Comparison of ENCODE assay signal across 43 mouse cellular contexts in the genomic region with DNA sequence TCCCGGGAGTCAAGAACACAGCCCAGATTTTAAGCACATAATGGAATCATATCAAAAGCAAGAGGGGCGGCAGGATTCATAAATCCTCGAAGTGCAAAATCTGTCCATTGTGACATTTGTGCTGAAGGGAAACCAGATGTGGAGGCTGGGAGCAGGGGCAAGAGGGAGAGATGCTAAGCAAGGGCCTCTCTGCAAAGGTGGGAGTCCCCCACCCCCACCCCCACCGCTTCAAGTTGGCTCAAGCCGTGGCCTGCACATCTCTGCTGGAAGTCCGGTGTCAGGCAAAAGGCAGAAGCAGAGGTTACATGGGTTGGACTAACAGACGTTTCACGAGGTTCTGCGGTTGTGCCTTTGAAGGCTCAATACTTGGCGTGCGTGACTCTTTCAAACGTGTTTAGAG. TPM values are rescaled to one million over a fixed set of nuclear protein-coding genes. Genes with fewer than 3 reads are reported as not detected.
DNase-seq lines count a peak whose midpoint lies in the region; ATAC-seq and TF ChIP-seq lines count a peak whose summit lies in the region.
"Had no signal": no experiment of that assay in that cellular context is flagged by ENCODE, and none has a peak within 500 bp of the region (broad histone marks: within the 10 kb centered on the region; RNA-seq: fewer than 3 reads in every experiment).

No protein-coding gene starts in this region.

- H3K27ac ChIP-seq in lung, embryonic 14.5 days (ENCODE audit: low read depth): no peak overlapping the region
- H3K27ac ChIP-seq in embryonic facial prominence, embryonic 13.5 days: peak overlapping the region; percentile 57
- H3K27ac ChIP-seq in limb, embryonic 10.5 days: peak overlapping the region; percentile 81
- H3K27ac ChIP-seq in limb, embryonic 15.5 days: peak overlapping the region; percentile 89
- H3K27ac ChIP-seq: forebrain, embryonic 12.5 days; heart, embryonic 13.5 days; hindbrain, embryonic 10.5 days; hindbrain, embryonic 15.5 days; kidney, embryonic 15.5 days; left cerebral cortex, adult 2 months; liver, embryonic 12.5 days; midbrain, embryonic 12.5 days had no signal

- peaks cover under 1% of the 10 kb centered on the region; the same call in 1 of the 2 replicates for H3K9me3 ChIP-seq in lung, embryonic 14.5 days (ENCODE audit: low read depth, low read length)
- peaks cover under 1% of the 10 kb centered on the region for H3K9me3 ChIP-seq in embryonic facial prominence, embryonic 13.5 days
- H3K9me3 ChIP-seq in limb, embryonic 10.5 days (replicated peaks): no peaks in the 10 kb centered on the region
- H3K9me3 ChIP-seq in limb, embryonic 15.5 days: no peaks in the 10 kb centered on the region
- H3K9me3 ChIP-seq: forebrain, embryonic 12.5 days; hindbrain, embryonic 15.5 days; kidney, embryonic 15.5 days; liver, embryonic 12.5 days; midbrain, embryonic 12.5 days had no signal

- no peaks in the 10 kb centered on the region for H3K27me3 ChIP-seq in lung, embryonic 14.5 days (ENCODE audit: insufficient read depth, low read length)
- H3K27me3 ChIP-seq in embryonic facial prominence, embryonic 13.5 days: no peaks in the 10 kb centered on the region
- H3K27me3 ChIP-seq in limb, embryonic 10.5 days (ENCODE audit: low read depth, poor library complexity, severe bottlenecking): no peaks in the 10 kb centered on the region
- H3K27me3 ChIP-seq in limb, embryonic 15.5 days: no peaks in the 10 kb centered on the region
- H3K27me3 ChIP-seq: hindbrain, embryonic 15.5 days had no signal

- DNase-seq in lung, embryonic 14.5 days: peak; percentile 44
- no peak for DNase-seq in lung, postnatal 14 days
- DNase-seq in limb, embryonic 10.5 days (ENCODE audit: low spot score): peak; percentile 50
- DNase-seq in heart, postnatal 14 days: no peak
- DNase-seq in gastrocnemius, postnatal 25 days: no peak
- DNase-seq: adrenal gland, adult 2 months; adrenal gland, postnatal 36 days; cerebellum, adult 18-20 months; cerebellum, postnatal 10 days; forebrain, postnatal 0 days; gastrocnemius, postnatal 14 days; heart, adult 18-20 months; heart, postnatal 10 days; kidney, adult 18-20 months; kidney, postnatal 25 days; liver, postnatal 0 days; lung, postnatal 4 days; retina, postnatal 1 day; right cerebral cortex, postnatal 14 days; spleen, adult 18-20 months; thymus, postnatal 14 days had no signal

- no peak for ATAC-seq in lung, embryonic 14.5 days (ENCODE audit: insufficient read depth)
- no peak for ATAC-seq in embryonic facial prominence, embryonic 13.5 days (ENCODE audit: insufficient number of reproducible peaks, insufficient read depth, low FRiP score, low TSS enrichment, low read depth)
- no peak for ATAC-seq in limb, embryonic 15.5 days (ENCODE audit: insufficient number of reproducible peaks, low FRiP score, low TSS enrichment, low read depth)
- ATAC-seq: activated CD4-positive, CD25-positive, alpha-beta regulatory T cell, adult 4 months; forebrain, postnatal 0 days; liver, embryonic 12.5 days; liver, postnatal 0 days had no signal

- WGBS in lung, embryonic 14.5 days: 41% methylated on average over 12 of the region's 12 CpGs
- WGBS in embryonic facial prominence, embryonic 13.5 days: 42% methylated on average over 12 of the region's 12 CpGs
- WGBS in limb, embryonic 10.5 days: 57% methylated on average over 12 of the region's 12 CpGs
- 17% methylated on average over 12 of the region's 12 CpGs for WGBS in limb, embryonic 15.5 days

- no peak overlapping the region for H3K4me3 ChIP-seq in lung, embryonic 14.5 days (ENCODE audit: low read depth, low read length)
- H3K4me3 ChIP-seq in embryonic facial prominence, embryonic 13.5 days: no peak overlapping the region
- no peak overlapping the region for H3K4me3 ChIP-seq in limb, embryonic 10.5 days
- H3K4me3 ChIP-seq in limb, embryonic 15.5 days: no peak overlapping the region
- H3K4me3 ChIP-seq: erythroblast, embryonic 14.5 days; forebrain, embryonic 12.5 days; heart, embryonic 13.5 days; hindbrain, embryonic 10.5 days; hindbrain, embryonic 15.5 days; kidney, embryonic 15.5 days; left cerebral cortex, adult 2 months; liver, embryonic 12.5 days; megakaryocyte, embryonic 14.5 days; midbrain, embryonic 12.5 days had no signal

- no peak overlapping the region for H3K4me2 ChIP-seq in lung, embryonic 14.5 days
- H3K4me2 ChIP-seq in embryonic facial prominence, embryonic 13.5 days: no peak overlapping the region
- peak overlapping the region; percentile 10; the same call in 1 of the 2 replicates for H3K4me2 ChIP-seq in limb, embryonic 15.5 days
- H3K4me2 ChIP-seq: forebrain, embryonic 12.5 days; heart, embryonic 13.5 days; hindbrain, embryonic 15.5 days; kidney, embryonic 15.5 days; liver, embryonic 12.5 days; midbrain, embryonic 12.5 days had no signal

- TF ChIP-seq CTCF in lung, embryonic 14.5 days (IDR thresholded peaks at IDR 0.05; ENCODE audit: low read depth): no peak

- no peak overlapping the region for H3K9ac ChIP-seq in lung, embryonic 14.5 days
- no peak overlapping the region for H3K9ac ChIP-seq in embryonic facial prominence, embryonic 13.5 days
- H3K9ac ChIP-seq in limb, embryonic 15.5 days: no peak overlapping the region
- H3K9ac ChIP-seq: forebrain, embryonic 12.5 days; forebrain, postnatal 0 days; heart, embryonic 13.5 days; hindbrain, embryonic 15.5 days; kidney, embryonic 15.5 days; liver, embryonic 12.5 days; liver, postnatal 0 days; midbrain, embryonic 12.5 days had no signal

- intact Hi-C loops in heart, postnatal 14 days (cut with DNase I): no loop called here

- no peaks in the 10 kb centered on the region for H3K4me1 ChIP-seq in lung, embryonic 14.5 days (ENCODE audit: insufficient read depth)
- H3K4me1 ChIP-seq in embryonic facial prominence, embryonic 13.5 days: peaks cover 31% of the 10 kb centered on the region
- H3K4me1 ChIP-seq in limb, embryonic 10.5 days: peaks cover 58% of the 10 kb centered on the region
- H3K4me1 ChIP-seq in limb, embryonic 15.5 days: peaks cover 43% of the 10 kb centered on the region
- H3K4me1 ChIP-seq: hindbrain, embryonic 15.5 days; liver, embryonic 12.5 days; midbrain, embryonic 12.5 days had no signal

- no peaks in the 10 kb centered on the region for H3K36me3 ChIP-seq in lung, embryonic 14.5 days (ENCODE audit: insufficient read depth)
- H3K36me3 ChIP-seq in embryonic facial prominence, embryonic 13.5 days: no peaks in the 10 kb centered on the region
- no peaks in the 10 kb centered on the region for H3K36me3 ChIP-seq in limb, embryonic 10.5 days
- H3K36me3 ChIP-seq in limb, embryonic 15.5 days: no peaks in the 10 kb centered on the region
- H3K36me3 ChIP-seq: forebrain, embryonic 12.5 days; heart, embryonic 13.5 days; hindbrain, embryonic 10.5 days; hindbrain, embryonic 15.5 days; kidney, embryonic 15.5 days; liver, embryonic 12.5 days; midbrain, embryonic 12.5 days had no signal

RNA-seq across cellular contexts. Expression of a gene that starts 8.7 kb away (rescaled TPM):
- 9.0 and 9.8 TPM in 2 replicates for polyA plus RNA-seq in lung, embryonic 14.5 days (2014; fragmentation: Nextera tagmentation; extraction: Ambion mirVana)
- 589 and 679 TPM in 2 replicates for polyA plus RNA-seq in embryonic facial prominence, embryonic 13.5 days (2015; fragmentation: Nextera tagmentation; extraction: Ambion mirVana)
- polyA plus RNA-seq in limb, embryonic 10.5 days (2016; fragmentation: Nextera tagmentation; extraction: Ambion mirVana): 29.8 and 112 TPM in 2 replicates
- 624 and 644 TPM in 2 replicates for polyA plus RNA-seq in limb, embryonic 15.5 days (2015; fragmentation: Nextera tagmentation; extraction: Ambion mirVana)
- total RNA-seq in heart, postnatal 14 days (2021): under 1 TPM; 0.27 to 0.57 TPM
- 10 to 100 TPM; 18.8 to 34.8 TPM for total RNA-seq in gastrocnemius, postnatal 25 days (2021)
- total RNA-seq: CH12.LX; common myeloid progenitor, adult 5-6 weeks; monocyte, adult 5-6 weeks had no signal
- polyA plus RNA-seq: activated CD4-positive, CD25-positive, alpha-beta regulatory T cell, adult 4 months; erythroblast, embryonic 14.5 days had no signal

RNA-seq across cellular contexts. Expression of a gene that starts 53.1 kb away (rescaled TPM):
- not detected in 2 replicates for polyA plus RNA-seq in lung, embryonic 14.5 days (2014; fragmentation: Nextera tagmentation; extraction: Ambion mirVana)
- polyA plus RNA-seq in embryonic facial prominence, embryonic 13.5 days (2015; fragmentation: Nextera tagmentation; extraction: Ambion mirVana): 1.1 and 2.0 TPM in 2 replicates
- 0.11 TPM in 1 of 2 replicates, not detected in the other for polyA plus RNA-seq in limb, embryonic 10.5 days (2016; fragmentation: Nextera tagmentation; extraction: Ambion mirVana)
- polyA plus RNA-seq in limb, embryonic 15.5 days (2015; fragmentation: Nextera tagmentation; extraction: Ambion mirVana): not detected in 2 replicates
- total RNA-seq in heart, postnatal 14 days (2021): not detected
- total RNA-seq in gastrocnemius, postnatal 25 days (2021): not detected
- total RNA-seq: adrenal gland, adult 2 months; adrenal gland, postnatal 36 days; CH12.LX; common myeloid progenitor, adult 5-6 weeks; forebrain, postnatal 0 days; gastrocnemius, postnatal 14 days; heart, adult 18-20 months; heart, postnatal 10 days; layer of hippocampus, postnatal 14 days; left cerebral cortex, adult 2 months; left cerebral cortex, postnatal 36 days; monocyte, adult 5-6 weeks had no signal
- polyA plus RNA-seq: activated CD4-positive, CD25-positive, alpha-beta regulatory T cell, adult 4 months; adrenal gland, adult 2 months; C2C12; erythroblast, embryonic 14.5 days; forebrain, postnatal 0 days; heart, embryonic 13.5 days; intestine, embryonic 14.5 days; kidney, embryonic 15.5 days; liver, embryonic 12.5 days; liver, postnatal 0 days; stomach, embryonic 16.5 days; urinary bladder, adult 2 months had no signal

Comparison
In these comparisons a context has a peak if more than half of its experiments do, and no peak if none do; other contexts are left out.
1. DNase-seq: peak in lung, embryonic 14.5 days (single experiment) and limb, embryonic 10.5 days (single experiment); none in lung, postnatal 14 days (single experiment), heart, postnatal 14 days (0 of 2) and gastrocnemius, postnatal 25 days (single experiment).